Mouse (Mus musculus): ENCODE data around the gene Esr1. TPM values are rescaled to one million over a fixed set of nuclear protein-coding genes. Genes with fewer than 3 reads are reported as not detected.

The Esr1 gene
- total RNA-seq, 2 experiments from 2014 or later, result 1.6 to 2.6 TPM

- DNase-seq, result peak; percentile 62 to 74
Measured at GRCm38 (mm10) chr10:4620596-4621504, 9.5 kb downstream of the Esr1 start.

DNA sequence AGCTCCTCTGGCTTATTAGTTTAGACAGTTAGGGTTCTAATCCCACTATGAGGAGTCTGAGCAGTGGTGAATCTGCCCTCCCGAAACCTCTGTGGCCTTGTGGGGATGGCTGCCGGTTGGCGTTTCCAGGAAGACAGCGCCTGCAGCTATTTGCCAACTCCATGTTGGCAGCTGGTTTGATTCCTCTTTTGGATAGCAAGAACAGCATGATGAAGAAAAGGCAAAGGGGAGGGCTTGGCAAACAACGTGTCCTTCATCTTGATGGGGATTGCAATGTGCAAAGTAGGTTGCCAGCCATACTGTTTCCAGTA lies 10.1 kb downstream of the Esr1 start:
- no peak for DNase-seq

DNA sequence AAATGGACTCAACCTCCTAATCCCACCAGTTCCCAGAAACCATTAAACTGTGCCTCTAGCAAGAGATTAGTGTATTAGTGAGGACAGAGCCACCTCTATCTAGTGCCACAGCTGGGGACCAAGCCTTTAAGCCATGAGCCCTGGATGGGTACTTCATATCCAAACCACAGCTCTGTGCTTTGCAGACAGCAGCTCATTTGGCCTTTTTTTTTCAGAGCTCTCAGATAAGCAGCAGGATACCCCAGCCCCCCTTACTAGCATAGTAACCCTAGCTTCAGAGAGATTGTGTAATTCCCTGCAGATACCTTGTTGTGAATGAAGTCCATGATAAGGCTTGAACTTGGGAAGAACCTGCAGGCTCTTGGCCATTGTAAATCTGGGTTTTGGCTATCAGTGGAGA lies 11.9 kb downstream of the Esr1 start:
- no peak for DNase-seq

DNA sequence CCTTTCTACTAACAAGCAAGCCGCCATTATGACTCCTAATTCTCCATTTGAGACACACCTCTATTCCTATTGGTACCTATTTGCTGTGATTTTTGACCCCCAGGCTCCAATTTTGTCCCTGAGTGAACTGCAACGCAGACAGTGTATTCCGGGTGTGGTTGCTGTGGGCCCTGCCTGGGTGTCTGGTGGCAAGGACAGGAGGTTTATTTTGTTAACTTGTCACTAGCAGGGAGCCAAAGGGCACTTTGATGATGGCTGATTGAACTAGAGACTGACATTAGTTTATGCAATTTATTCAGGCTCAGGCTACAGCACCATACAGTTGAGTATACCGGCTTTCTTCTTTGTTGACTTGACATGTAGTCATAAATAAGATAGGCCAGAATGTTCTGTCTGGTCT lies 13.2 kb downstream of the Esr1 start:
- DNase-seq, result no peak

DNA sequence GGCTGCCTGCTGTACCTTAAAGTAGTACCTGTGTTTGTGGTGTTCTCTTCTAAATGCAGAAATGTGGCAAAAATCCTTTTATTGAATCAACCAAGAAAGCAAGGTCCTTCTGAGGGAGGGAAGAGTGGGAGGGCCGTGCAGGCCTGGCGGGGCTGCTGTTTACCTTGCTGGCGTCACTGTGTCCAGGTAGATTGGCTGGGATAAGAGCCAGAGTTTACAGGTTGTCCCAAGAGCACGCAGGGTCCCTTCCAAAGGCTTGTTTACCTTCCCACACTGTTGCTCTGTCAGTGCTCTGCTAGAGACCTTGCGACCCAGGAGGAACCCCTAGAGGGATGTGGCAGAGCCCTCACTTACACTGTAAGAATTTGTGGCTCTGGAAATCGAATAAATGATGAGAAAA lies 13.9 kb downstream of the Esr1 start:
- no peak for DNase-seq

DNA sequence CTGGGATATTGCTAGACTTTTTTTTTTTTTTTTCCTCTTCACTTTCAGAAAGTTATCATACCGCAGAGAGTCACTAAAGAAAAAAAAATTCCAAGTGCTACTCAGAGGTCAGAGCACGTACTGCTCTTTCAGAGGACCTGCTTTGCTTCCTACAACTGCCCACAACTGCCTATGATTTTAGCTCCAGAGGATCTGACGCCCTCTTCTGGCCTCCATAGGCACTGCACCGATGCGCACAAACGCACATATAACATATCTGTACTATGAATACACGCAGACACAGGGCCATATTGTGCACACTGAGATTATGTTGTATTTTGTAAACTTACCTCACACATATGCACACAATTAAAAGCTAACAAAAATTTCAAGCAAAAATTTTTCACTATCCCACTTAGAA lies 15.0 kb downstream of the Esr1 start:
- no peak for DNase-seq

- DNase-seq, result no peak
Measured at GRCm38 (mm10) chr10:4626996-4627395, 15.6 kb downstream of the Esr1 start.

DNA sequence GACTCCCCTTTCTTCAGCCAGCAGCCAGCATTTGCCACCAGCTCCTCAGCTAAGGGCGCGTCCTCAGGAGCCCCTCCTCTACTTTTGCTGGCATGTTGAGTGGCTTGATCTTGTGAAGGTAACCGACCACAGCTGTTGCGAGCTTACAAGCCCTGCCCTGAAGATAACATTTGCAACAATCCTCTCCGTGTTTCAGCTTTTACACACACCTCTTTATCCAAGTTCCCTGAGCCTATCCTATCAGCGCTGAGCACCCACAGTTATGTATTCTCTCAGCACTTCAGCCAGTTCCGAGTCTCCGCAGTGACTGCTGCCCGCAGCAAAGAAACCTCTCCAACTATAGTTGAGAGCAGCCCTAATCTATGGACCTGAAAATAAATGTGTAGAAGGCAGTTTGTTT lies 16.0 kb downstream of the Esr1 start:
- DNase-seq, result no peak

DNA sequence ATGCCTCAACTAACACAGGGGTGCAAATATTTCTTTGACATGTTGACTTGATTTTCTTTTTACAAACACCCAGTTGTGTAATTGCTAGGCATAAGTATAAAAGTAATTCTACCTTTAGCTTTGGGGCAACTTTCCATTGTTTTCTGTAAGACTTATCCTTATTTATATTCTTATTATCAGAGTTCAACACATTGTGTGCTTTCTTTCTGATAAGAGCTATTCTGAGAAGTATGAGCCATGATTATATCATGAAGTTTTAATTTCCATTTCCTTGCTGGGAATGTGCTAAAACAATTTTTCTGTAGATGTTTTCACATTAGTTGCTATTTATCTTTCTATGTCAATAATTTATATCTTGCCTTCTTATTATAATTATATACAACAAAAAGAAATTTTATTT lies 17.9 kb downstream of the Esr1 start:
- no peak for DNase-seq

- DNase-seq, result no peak
Measured at GRCm38 (mm10) chr10:4632211-4632704, 20.9 kb downstream of the Esr1 start.

GRCm38 (mm10) chr10:4633287-4634030 lies 22.1 kb downstream of the Esr1 start:
- no peak for DNase-seq

DNA sequence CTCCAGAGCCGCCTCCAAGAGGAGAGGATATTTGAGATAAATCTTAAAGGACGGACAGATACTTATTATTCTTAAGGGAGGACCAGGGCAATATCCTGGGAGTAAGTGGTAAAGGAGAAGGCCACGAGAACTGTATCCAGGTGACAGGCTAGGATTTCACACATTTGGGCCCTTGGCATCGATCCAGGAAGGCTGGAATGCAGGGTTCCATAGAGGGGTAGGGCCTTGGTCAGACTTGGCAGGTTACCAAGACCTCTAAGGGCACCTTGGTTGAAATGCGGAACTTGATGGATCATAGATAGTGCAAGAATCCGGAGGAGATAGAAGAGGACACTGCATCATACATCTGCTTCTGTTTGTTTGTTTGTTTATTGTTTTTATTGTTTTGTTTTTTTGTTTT lies 24.3 kb downstream of the Esr1 start:
- no peak for DNase-seq

DNA sequence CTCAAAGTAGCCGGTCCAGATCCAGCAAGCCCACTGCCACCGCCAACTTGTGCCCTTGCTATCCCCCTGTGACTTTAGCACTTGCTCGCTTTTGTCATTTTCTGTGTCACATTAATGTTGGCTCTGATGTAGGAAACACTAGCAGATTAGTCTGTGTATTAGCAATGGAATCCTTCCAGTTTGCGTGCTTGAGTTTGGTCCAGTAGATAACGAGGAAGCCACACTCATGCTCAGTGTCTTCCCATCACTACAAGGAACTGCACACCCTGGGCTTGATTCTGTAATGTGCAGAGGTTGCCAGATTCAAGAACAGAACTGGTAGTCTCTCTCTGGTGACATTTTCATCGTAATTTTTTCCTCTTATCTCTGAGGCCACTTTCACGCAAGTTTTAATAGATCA lies 34.7 kb downstream of the Esr1 start:
- DNase-seq, result peak; percentile 13 to 17

DNA sequence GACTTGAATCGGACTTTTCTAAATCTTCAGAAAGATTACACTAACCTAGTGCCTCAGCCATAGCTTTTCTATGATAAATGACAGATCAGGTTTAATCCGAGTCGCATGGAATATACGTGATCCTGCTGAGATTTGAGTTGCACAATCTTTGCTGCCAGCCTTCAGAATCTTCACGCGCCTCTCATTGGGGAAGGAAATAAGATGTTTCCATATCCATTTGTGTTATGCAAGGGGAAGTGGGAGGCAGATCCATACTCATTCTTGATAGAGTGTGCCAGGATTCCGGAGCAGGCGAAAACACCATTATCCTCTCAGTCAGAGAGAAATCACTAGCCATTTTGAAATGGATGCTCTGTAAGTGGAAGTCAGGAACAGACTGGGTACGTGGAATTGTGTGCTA lies 35.5 kb downstream of the Esr1 start:
- no peak for DNase-seq

DNA sequence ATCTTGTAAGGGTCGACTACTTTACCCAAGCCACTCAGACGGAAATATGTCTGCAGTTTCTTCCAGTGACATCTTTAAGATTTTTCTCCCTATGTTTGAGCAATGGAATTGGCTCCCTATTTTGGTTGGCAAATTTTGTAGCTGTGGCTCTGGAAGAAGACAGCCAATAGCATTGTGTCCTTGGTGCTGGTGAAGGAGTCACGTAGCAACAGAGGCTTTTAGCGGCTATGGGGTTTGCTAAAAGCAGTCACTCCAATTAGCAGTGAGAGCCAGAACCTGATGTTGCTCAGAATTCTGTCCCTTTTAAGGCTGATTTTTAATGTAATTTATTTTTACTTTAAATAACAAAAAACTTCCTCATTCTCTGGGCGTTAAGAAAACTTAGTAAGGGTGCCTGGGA lies 54.0 kb downstream of the Esr1 start:
- DNase-seq, result no peak

GRCm38 (mm10) chr10:4667006-4667405 lies 55.6 kb downstream of the Esr1 start:
- DNase-seq, result no peak

- DNase-seq, result peak in 1 of 2 experiments; percentile 5
Measured at GRCm38 (mm10) chr10:4670053-4670452, 58.7 kb downstream of the Esr1 start.

- no peak for DNase-seq
Measured at GRCm38 (mm10) chr10:4671876-4672275, 60.5 kb downstream of the Esr1 start.

GRCm38 (mm10) chr10:4673311-4673816 lies 62.0 kb downstream of the Esr1 start:
- no peak for DNase-seq

GRCm38 (mm10) chr10:4674983-4675592 lies 63.7 kb downstream of the Esr1 start:
- peak; percentile 40 to 63 for DNase-seq

DNA sequence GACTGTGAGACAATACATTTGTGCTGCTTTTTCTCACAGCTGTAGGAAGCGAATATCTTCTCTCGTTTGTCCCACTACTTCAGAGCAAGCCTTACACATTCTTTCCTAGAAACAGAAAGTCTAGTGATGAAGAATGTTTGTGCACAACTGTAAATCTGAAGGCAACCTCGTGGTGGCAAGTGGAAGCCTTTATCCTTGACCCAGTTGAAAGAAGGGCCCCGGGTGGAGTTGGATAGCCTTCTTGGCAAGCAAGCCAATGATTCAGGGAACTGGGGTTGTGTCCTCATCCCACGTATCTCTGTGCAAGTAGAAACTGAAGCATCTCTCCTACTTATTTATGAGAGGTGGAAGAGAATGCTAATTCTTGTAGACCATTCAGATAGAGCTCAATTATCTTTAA lies 71.7 kb downstream of the Esr1 start:
- DNase-seq, result peak; percentile 14 to 17

- no peak for DNase-seq
Measured at GRCm38 (mm10) chr10:4683711-4684265, 72.4 kb downstream of the Esr1 start.
